Mouse (Mus musculus) kidney, adult 18-20 months (tissue): ENCODE measurements around the gene Frmd4a.

Source experiments
- DNase-seq: peaks from one replicate; pipeline ENCODE4 v3.0.0; 2021

The Frmd4a gene

GRCm38 (mm10) chr2:4017528-4018288 is at the start of gene Frmd4a:
TSS of gene Frmd4a (plus strand) at chr2:4017717.
- DNase-seq = no peak

- no peak for DNase-seq
Measured at GRCm38 (mm10) chr2:3988876-3989275, 28.6 kb upstream of the Frmd4a start.

DNA sequence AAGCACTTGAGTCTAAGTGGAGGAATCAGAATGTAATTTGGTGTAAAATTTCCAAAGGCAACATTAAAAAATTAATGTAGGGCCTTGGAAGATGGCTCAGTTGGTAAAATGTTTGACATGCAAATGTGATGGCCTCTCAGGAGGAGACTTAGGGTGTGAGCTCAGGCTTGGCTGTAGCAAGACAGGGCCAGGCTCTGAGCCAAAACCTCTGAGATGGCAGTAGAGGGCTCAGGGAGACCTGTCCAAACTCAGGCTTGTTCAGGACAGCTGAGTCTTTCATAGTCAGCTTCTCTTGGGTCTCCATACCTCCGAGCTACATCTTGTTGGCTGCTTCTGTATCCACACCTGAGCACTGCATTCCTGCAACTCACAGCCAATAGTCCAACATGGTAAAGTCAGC is 27.1 kb upstream of the Frmd4a start:
- no peak for DNase-seq

DNA sequence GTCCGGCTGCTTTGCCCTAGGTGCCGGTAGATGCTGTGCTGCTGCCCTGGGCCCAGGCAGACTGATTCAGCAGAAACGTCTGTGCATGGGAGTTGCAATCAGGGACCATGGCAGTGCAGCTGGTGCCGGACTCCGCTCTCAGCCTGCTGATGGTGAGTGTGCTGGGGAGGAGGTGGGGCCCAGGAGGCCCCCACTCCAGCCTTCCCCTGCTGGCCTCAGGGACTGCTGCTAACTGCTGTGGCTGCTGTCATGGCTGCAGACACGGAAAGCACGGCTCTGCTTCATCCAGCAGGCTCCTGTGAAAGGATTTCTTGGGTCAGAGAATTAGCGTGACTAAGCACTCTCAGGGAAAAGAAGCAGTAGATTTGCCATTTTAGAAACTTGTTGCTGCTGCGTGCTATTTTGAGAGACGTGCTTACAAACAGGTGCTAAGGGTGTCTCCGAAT is 937 bp downstream of the Frmd4a start:
- no peak for DNase-seq

DNA sequence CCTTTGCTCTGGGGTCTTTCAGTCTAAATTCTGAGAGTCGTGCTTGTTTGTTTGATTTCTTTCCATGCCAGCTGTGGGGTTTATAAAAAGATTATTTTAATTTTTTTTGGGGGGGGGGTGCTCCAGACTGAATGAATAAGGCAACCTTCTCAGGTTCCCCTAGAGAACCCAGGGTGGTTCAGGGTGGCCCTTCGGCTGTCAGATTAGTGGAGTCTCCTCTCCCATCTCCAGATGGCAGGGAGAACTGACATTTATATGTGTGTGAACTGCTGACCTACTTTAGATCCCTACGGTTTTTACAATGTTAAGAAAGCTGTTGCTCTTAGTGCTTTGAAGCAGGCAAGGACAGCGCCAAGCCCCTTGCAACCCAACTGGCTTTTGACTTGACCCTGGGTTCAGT is 1.4 kb downstream of the Frmd4a start:
- DNase-seq = no peak

DNA sequence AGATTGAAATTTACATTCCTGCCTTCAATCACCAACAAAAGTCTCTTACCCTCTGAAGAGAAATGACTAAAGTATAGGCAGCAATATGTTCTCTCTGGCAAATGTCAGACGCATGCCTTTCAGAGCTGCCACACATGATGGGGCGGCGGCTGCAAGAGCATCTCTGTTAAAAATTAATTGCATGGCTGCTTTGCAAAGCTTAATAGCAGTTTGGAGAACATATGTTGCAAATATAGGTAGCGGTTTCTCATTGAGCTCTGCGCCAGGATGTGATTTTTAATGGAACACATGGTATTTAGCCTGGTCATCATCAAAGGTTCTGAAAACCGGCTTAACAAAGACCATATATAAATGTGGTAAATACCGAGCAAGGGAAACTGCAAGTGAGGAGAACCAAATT is 7.4 kb downstream of the Frmd4a start:
- no peak for DNase-seq

GRCm38 (mm10) chr2:4029031-4029747 is 11.7 kb downstream of the Frmd4a start:
- DNase-seq = no peak

GRCm38 (mm10) chr2:4036153-4036589 is 18.7 kb downstream of the Frmd4a start:
- DNase-seq = no peak

- no peak for DNase-seq
Measured at GRCm38 (mm10) chr2:4036651-4037117, 19.2 kb downstream of the Frmd4a start.

DNA sequence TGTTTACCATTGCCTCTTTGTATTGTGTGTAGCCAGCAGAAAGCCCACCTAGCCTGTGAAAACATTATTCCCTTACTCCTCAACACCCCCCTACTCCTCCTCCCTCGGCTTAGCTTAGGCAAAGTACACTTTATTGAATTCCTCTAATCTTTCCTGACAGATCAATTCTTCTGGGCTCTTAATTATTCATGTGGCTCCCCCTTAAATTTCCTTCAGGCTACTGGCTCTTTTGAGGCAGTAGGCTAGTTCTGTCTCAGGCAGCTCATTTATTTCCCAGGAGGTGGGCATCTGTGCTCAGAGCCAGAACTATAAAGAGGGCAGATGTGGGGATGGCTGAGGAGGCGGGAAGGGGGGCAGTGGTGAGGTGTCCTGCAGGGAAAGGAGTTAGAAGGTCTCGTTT is 24.5 kb downstream of the Frmd4a start:
- DNase-seq = no peak

DNA sequence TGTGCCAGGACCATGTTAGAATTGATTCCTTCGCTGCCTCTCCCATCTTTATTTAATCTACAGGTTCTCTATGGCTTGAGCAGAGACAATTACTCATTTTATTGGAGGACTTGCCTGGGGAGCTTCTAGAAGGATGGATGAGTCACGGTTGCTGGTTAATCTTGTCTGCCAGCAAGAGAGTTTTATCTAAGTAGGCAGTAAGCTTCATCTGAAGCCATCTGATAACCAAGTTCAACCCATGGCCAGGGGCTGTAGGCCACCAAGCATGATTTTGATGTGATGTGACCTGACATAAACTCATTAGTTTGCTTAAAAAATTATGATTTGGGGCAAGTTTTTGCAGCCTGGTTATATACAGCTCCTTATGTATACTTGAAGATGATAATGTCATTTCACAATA is 38.0 kb downstream of the Frmd4a start:
- no peak for DNase-seq

DNA sequence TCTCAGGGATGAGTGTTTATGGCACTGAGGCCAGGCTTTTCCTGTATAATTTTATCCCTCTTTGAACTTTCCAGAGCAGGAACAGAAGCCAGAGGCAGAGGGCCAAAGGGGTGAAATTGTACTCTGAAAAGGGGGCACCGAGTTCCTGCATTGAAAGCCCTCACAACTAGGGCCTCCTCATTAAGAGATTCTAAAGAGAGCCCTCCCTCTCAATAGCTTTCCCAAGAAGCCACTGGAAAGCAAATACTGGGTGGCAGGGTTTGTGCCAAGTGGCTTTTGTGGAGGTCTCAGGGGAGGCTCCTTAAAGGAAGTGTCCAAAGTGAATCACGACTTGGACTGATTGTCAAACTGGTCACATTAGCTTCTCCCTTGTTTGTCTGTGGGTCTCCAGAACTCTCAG is 43.2 kb downstream of the Frmd4a start:
- no peak for DNase-seq

- DNase-seq = no peak
Measured at GRCm38 (mm10) chr2:4071831-4072230, 54.3 kb downstream of the Frmd4a start.

- DNase-seq = no peak
Measured at GRCm38 (mm10) chr2:4083877-4084276, 66.4 kb downstream of the Frmd4a start.

- no peak for DNase-seq
Measured at GRCm38 (mm10) chr2:4097601-4098000, 80.1 kb downstream of the Frmd4a start.

DNA sequence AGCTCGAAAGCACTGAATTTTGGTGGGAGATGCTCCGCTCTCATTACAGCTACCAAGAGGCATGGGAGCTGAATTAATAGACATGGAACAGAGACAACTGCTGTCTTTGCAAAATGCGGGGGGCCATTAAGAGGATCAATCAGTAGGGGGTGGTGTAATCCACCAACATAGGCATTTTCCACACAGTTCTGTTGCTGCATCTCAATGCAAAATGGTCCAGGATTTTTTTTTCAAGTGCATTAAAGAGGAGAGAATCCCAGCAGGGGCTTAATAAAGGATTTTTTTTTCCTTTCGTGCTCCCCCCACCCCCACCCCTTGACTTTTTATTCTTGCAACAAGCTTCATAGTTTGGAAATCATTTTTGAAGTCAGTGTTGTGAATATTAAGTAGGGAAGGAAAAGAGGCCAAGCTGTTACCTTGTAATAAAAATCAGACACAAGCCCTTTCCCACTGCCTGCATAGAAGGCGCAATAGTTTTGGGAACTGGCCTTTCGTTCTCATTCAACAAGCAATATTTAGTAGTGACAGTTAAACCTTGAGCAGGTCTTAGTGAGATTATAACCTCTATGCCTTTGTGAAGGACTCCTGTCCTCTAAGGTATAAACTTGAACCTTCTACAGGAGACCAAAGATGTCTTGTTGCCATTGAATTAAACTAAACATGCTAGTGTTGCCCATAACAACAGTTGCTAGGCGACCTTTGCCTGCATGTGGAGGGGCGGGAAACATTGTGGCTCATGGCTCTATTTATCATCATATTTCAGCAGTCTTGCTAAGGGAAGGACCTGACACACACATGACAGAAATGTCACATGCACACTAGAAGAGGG is 81.6 kb downstream of the Frmd4a start:
- no peak for DNase-seq

DNA sequence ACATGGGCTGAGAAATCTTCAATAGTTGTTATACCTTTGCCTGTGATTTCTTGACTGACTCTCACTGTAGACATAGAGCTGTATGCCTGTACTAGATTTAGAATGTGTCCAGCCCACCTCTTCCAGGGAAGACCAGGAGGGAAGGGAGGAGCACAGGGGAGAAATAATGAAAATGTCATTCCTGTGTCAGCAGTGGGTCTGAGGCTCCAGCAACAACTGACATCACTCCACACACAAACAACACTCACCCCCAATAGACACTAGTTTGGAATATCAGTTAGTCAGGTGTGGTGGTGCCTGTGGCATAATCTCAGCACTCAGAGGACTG is 82.2 kb downstream of the Frmd4a start:
- no peak for DNase-seq

GRCm38 (mm10) chr2:4101370-4101769 is 83.9 kb downstream of the Frmd4a start:
- DNase-seq = no peak

DNA sequence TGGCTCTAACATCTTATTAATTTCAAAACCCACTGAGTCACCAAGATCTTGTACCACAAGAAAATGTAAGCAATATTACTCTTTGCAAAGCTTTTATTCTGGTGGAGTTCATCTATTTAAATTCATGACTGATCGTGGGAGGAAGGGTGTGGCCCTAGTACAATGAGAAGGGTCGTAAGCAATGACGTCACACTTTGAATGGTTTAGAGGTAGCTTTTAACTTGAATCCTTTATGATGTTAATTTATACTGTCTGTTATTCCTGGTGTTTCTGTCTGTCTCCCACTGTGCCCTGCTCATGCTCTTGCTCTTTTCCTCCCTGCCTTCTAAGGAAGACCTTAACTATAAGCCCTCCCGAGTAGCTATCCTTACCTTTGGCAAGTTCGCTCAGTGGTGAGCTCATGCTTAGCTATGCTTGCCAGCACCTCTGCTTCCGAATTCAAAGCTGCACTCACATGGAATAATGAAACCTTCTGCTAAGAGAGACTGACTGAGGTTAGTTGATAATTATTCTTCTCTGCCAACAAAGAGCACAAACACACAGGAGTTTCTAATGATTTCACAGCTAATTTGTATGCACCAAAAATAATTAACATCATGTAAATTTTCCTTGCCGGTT is 95.9 kb downstream of the Frmd4a start:
- DNase-seq = no peak

- no peak for DNase-seq
Measured at GRCm38 (mm10) chr2:4119678-4120458, 102.4 kb downstream of the Frmd4a start.

DNA sequence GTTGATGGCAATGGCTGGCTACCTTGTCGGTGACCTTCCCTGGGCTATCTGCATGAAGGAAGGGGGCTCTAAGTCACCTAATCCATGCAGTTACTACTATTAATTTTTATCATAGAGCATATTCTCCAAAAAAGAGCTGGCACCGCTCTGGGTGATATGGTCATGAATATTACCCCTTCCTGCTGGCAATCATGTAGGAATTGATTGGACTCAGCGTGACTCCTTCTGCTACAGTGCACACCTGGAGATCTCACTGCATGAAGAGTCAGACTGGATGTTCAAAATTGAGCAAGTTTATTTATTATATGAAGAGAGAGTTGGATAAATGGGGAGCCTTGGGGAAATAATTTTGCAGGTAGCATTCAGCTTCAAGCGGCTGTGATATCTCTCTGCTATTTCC is 113.7 kb downstream of the Frmd4a start:
- no peak for DNase-seq

- DNase-seq = no peak
Measured at GRCm38 (mm10) chr2:4137493-4137892, 120.0 kb downstream of the Frmd4a start.
